Mouse (Mus musculus): Measurements from ENCODE around the gene Capns1. TPM values are rescaled to one million over a fixed set of nuclear protein-coding genes. Genes with fewer than 3 reads are reported as not detected.
"Not testable (repeated sequence)": the region's sequence is repeated elsewhere in the genome, so short reads cannot be mapped to it uniquely, and the experiment has no call there.

Capns1 gene
- polyA plus RNA-seq, 1 experiment from 2014 or later, result 106 TPM

GRCm38 (mm10) chr7:30200661-30201060, 2.0 kb upstream of the Capns1 start:
- H3K4me1 ChIP-seq; H3K4me3 ChIP-seq (replicated peaks); H3K9me3 ChIP-seq; H3K36me3 ChIP-seq; H3K27ac ChIP-seq; H3K27me3 ChIP-seq (replicated peaks); ATAC-seq (ENCODE audit: insufficient read depth, low FRiP score, low read depth); H3K4me2 ChIP-seq; H3K9ac ChIP-seq: not testable (repeated sequence)
- 83% methylated on average over 5 of the region's 5 CpGs for WGBS

- ATAC-seq (ENCODE audit: insufficient read depth, low FRiP score, low read depth), result no peak
- Histone ChIP-seq H3K9me3 (no peaks in the 10 kb centered on the region), H3K27me3 (replicated peaks) (no peaks in the 10 kb centered on the region), H3K9ac (no peak overlapping the region), H3K4me1 (peaks cover 11% of the 10 kb centered on the region), H3K27ac (no peak overlapping the region), H3K36me3 (no peaks in the 10 kb centered on the region), H3K4me2 (no peak overlapping the region), H3K4me3 (replicated peaks) (no peak overlapping the region)
- WGBS, result 83% methylated on average over 5 of the region's 5 CpGs
Observed at GRCm38 (mm10) chr7:30200200-30200599, 1.6 kb upstream of the Capns1 start.

- WGBS, result 69% methylated on average over 18 of the region's 18 CpGs
Observed at GRCm38 (mm10) chr7:30199498-30200139, 1.0 kb upstream of the Capns1 start.

GRCm38 (mm10) chr7:30197592-30198129, 950 bp downstream of the Capns1 start:
- Histone ChIP-seq H3K4me1 (peaks cover 23% of the 10 kb centered on the region), H3K9ac (no peak overlapping the region), H3K27ac (0 out of 2 replicates have a peak overlapping the region, but pooled peaks have one; percentile 44), H3K9me3 (no peaks in the 10 kb centered on the region), H3K36me3 (no peaks in the 10 kb centered on the region), H3K4me3 (replicated peaks) (no peak overlapping the region), H3K4me2 (no peak overlapping the region), H3K27me3 (replicated peaks) (no peaks in the 10 kb centered on the region)
- WGBS, result 45% methylated on average over 5 of the region's 5 CpGs
- ATAC-seq (ENCODE audit: insufficient read depth, low FRiP score, low read depth), result no peak

More at GRCm38 (mm10) chr7:30199498-30200139, 1.0 kb upstream of the Capns1 start:
- no peak overlapping the region for H3K9ac ChIP-seq
- H3K4me1 ChIP-seq, result peaks cover 14% of the 10 kb centered on the region
- no peak overlapping the region for H3K4me2 ChIP-seq
- no peak for ATAC-seq (ENCODE audit: insufficient read depth, low FRiP score, low read depth)
- no peaks in the 10 kb centered on the region for H3K9me3 ChIP-seq
- H3K36me3 ChIP-seq, result no peaks in the 10 kb centered on the region
- H3K27me3 ChIP-seq (replicated peaks), result no peaks in the 10 kb centered on the region
- H3K27ac ChIP-seq, result no peak overlapping the region
- H3K4me3 ChIP-seq (replicated peaks), result no peak overlapping the region

- H3K4me1 ChIP-seq, result peaks cover 25% of the 10 kb centered on the region
- no peaks in the 10 kb centered on the region for H3K9me3 ChIP-seq
- H3K4me3 ChIP-seq (replicated peaks), result no peak overlapping the region
- H3K36me3 ChIP-seq, result peaks cover 13% of the 10 kb centered on the region; the same call in 1 of the 2 replicates
- 41% methylated on average over 6 of the region's 6 CpGs for WGBS
- H3K27me3 ChIP-seq (replicated peaks), result no peaks in the 10 kb centered on the region
- no peak for ATAC-seq (ENCODE audit: insufficient read depth, low FRiP score, low read depth)
- peak overlapping the region; percentile 28 for H3K27ac ChIP-seq
- no peak overlapping the region for H3K4me2 ChIP-seq
- H3K9ac ChIP-seq, result no peak overlapping the region
Observed at GRCm38 (mm10) chr7:30196171-30196570, 2.4 kb downstream of the Capns1 start.

GRCm38 (mm10) chr7:30195461-30195860, 3.1 kb downstream of the Capns1 start:
- no peak overlapping the region for H3K9ac ChIP-seq
- no peak for ATAC-seq (ENCODE audit: insufficient read depth, low FRiP score, low read depth)
- peak overlapping the region; percentile 10; the same call in 1 of the 2 replicates for H3K27ac ChIP-seq

GRCm38 (mm10) chr7:30194884-30195283, 3.7 kb downstream of the Capns1 start:
- Histone ChIP-seq H3K27me3 (replicated peaks) (no peaks in the 10 kb centered on the region), H3K4me1 (peaks cover 25% of the 10 kb centered on the region), H3K9ac (peak overlapping the region; percentile 90), H3K27ac (peak overlapping the region; percentile 94), H3K4me3 (replicated peaks) (peak overlapping the region; percentile 86), H3K9me3 (no peaks in the 10 kb centered on the region), H3K36me3 (peaks cover 21% of the 10 kb centered on the region), H3K4me2 (peak overlapping the region; percentile 68)
- ATAC-seq (ENCODE audit: insufficient read depth, low FRiP score, low read depth), result peak; percentile 87
- under 1% methylated on average over 28 of the region's 28 CpGs for WGBS

More at GRCm38 (mm10) chr7:30195461-30195860, 3.1 kb downstream of the Capns1 start:
- H3K27me3 ChIP-seq (replicated peaks), result no peaks in the 10 kb centered on the region
- no peaks in the 10 kb centered on the region for H3K9me3 ChIP-seq
- WGBS, result 66% methylated on average over 6 of the region's 6 CpGs
- H3K4me1 ChIP-seq, result peaks cover 25% of the 10 kb centered on the region
- no peak overlapping the region for H3K4me3 ChIP-seq (replicated peaks)
- H3K36me3 ChIP-seq, result peaks cover 15% of the 10 kb centered on the region
- H3K4me2 ChIP-seq, result peak overlapping the region; percentile 68; the same call in 1 of the 2 replicates

- peaks cover 25% of the 10 kb centered on the region for H3K4me1 ChIP-seq
Observed at GRCm38 (mm10) chr7:30194101-30194831, 4.3 kb downstream of the Capns1 start.

GRCm38 (mm10) chr7:30193581-30194100, 5.0 kb downstream of the Capns1 start:
- H3K4me1 ChIP-seq, result peaks cover 25% of the 10 kb centered on the region
- peak overlapping the region; percentile 86 for H3K4me3 ChIP-seq (replicated peaks)
- peak; percentile 69 for ATAC-seq (ENCODE audit: insufficient read depth, low FRiP score, low read depth)
- H3K27me3 ChIP-seq (replicated peaks), result no peaks in the 10 kb centered on the region
- H3K27ac ChIP-seq, result peak overlapping the region; percentile 94
- H3K9me3 ChIP-seq, result no peaks in the 10 kb centered on the region
- peak overlapping the region; percentile 19; the same call in 1 of the 2 replicates for H3K9ac ChIP-seq
- peaks cover 27% of the 10 kb centered on the region for H3K36me3 ChIP-seq
- H3K4me2 ChIP-seq, result peak overlapping the region; percentile 68
- WGBS, result 2% methylated on average over 25 of the region's 26 CpGs

More at GRCm38 (mm10) chr7:30194101-30194831, 4.3 kb downstream of the Capns1 start:
- Histone ChIP-seq H3K4me3 (replicated peaks) (peak overlapping the region; percentile 86), H3K9ac (peak overlapping the region; percentile 90), H3K27me3 (replicated peaks) (no peaks in the 10 kb centered on the region), H3K4me2 (peak overlapping the region; percentile 68), H3K9me3 (no peaks in the 10 kb centered on the region), H3K36me3 (peaks cover 22% of the 10 kb centered on the region), H3K27ac (peak overlapping the region; percentile 94)
- ATAC-seq (ENCODE audit: insufficient read depth, low FRiP score, low read depth), result peak; percentile 19; the same call in 1 of the 2 replicates
- WGBS, result under 1% methylated on average over 26 of the region's 26 CpGs

- H3K36me3 ChIP-seq, result peaks cover 32% of the 10 kb centered on the region
- peak overlapping the region; percentile 94; the same call in 1 of the 2 replicates for H3K27ac ChIP-seq
- H3K4me2 ChIP-seq, result peak overlapping the region; percentile 68
- no peaks in the 10 kb centered on the region for H3K27me3 ChIP-seq (replicated peaks)
- no peaks in the 10 kb centered on the region for H3K9me3 ChIP-seq
- peak overlapping the region; percentile 86 for H3K4me3 ChIP-seq (replicated peaks)
- ATAC-seq (ENCODE audit: insufficient read depth, low FRiP score, low read depth), result no peak
- no peak overlapping the region for H3K9ac ChIP-seq
- WGBS, result 31% methylated on average over 9 of the region's 9 CpGs
- H3K4me1 ChIP-seq, result peaks cover 22% of the 10 kb centered on the region
Observed at GRCm38 (mm10) chr7:30193013-30193412, 5.6 kb downstream of the Capns1 start.

GRCm38 (mm10) chr7:30192088-30192487, 6.5 kb downstream of the Capns1 start:
- H3K36me3 ChIP-seq, result peaks cover 38% of the 10 kb centered on the region

More at GRCm38 (mm10) chr7:30192088-30192487, 6.5 kb downstream of the Capns1 start:
- WGBS, result 86% methylated on average over 12 of the region's 12 CpGs
- Histone ChIP-seq H3K9me3 (no peaks in the 10 kb centered on the region), H3K4me3 (replicated peaks) (no peak overlapping the region), H3K4me1 (peaks cover 19% of the 10 kb centered on the region), H3K27me3 (replicated peaks) (no peaks in the 10 kb centered on the region), H3K27ac (no peak overlapping the region), H3K9ac (no peak overlapping the region), H3K4me2 (no peak overlapping the region)
- ATAC-seq (ENCODE audit: insufficient read depth, low FRiP score, low read depth), result no peak
